Mouse (Mus musculus) right cerebral cortex, adult 18-20 months (tissue): Measurements from ENCODE around the gene Galns.
"Not testable (repeated sequence)": the region's sequence is repeated elsewhere in the genome, so short reads cannot be mapped to it uniquely, and the experiment has no call there.

Experiments used
- DNase-seq: peaks from one replicate; pipeline ENCODE4 v3.0.0; 2022; ENCODE audit warnings: mixed read lengths

Gene Galns

DNA sequence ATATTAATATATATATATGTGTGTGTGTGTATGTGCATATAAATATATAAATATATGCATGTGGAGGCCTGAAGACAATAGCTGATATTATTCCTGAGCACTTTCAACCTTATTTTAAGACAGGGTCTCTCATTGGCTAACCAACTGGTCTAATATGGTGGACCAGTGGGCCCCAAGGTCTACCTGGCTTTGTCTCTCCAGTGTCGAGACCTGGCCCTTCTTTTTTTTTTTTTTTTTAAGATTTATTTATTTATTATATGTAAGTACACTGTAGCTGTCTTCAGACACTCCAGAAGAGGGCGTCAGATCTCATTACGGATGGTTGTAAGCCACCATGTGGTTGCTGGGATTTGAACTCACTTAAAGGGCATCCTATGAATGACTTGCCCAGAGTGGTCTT, 20.9 kb upstream of the Galns start:
- DNase-seq, result not testable (repeated sequence)

DNA sequence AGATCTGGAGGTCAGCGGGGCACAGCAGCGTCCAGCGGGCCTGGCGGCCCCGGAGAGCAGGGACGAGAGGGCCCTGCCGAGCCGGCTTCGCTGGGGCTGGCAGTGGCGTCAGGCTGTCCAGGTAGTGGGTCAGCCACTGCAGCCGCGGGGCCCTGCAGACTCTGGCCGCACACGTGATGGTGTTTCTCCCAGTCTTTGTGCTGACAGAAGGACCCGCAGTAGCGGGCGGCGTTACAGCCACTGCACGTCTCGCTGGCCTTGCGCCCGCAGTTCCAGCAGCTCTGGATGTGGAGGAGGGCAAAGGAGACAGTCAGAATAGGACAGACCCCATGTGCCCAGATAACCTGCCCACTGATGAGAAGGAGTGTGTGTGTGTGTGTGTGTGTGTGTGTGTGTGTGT, 19.4 kb upstream of the Galns start:
- DNase-seq, result no peak

DNA sequence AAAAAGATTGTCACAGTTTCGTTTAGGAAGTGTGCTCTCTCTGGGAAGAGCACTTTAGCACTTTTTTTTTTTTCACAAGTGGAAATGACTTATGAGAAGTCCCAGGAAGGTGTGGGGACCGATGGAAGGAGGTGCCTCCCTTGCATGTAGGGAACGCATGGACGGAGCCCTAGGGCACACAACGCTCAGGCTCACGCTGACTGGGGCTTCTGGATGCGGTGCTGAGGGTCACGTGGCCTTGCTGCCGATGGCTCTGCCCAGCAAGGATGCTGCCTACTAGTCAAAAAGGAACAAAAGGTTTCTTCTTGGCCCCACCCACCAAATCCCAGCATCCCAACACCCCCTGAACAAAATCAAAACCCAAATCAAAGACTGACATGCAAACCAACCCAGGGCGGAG, 18.1 kb upstream of the Galns start:
- DNase-seq, result no peak

DNA sequence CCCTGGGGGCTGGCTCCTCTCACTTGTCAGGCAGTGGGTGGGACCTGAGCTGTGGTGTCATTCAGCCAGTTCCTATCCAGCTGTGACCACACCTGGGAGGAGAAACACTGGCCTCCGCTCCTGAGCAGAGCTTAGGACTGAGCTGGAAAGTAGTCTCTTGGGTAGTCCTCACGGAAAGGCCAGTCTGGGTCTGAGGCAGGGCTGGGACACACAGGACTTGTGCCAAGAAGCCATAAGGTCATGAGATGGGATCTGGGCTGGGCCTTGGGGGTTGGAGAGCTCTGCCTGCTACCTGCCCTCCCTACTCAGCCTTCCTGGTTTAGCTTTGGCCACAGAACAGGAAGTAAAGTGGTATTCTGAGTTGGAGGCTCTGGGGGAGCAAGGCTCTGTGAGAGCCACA, 15.6 kb upstream of the Galns start:
- no peak for DNase-seq

DNA sequence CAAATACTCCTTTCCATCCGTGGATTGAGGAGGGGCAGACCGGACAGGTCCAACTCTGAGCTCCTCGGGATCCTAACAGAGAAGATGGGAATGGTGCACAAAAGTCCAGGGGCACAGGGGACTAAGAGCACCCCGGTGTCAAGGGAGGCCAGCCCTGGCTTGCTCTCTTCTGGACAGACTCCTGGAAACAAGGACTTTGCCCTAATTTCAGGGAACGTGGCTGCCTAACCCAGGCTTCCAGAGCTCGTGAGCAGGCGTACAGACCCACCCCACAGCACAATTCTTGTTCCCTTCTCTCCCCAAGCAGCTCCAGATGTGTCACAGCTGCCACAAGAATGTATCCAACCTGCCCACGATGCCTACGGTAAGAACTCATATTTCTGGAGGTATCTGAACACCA, 14.5 kb upstream of the Galns start:
- DNase-seq, result no peak

DNA sequence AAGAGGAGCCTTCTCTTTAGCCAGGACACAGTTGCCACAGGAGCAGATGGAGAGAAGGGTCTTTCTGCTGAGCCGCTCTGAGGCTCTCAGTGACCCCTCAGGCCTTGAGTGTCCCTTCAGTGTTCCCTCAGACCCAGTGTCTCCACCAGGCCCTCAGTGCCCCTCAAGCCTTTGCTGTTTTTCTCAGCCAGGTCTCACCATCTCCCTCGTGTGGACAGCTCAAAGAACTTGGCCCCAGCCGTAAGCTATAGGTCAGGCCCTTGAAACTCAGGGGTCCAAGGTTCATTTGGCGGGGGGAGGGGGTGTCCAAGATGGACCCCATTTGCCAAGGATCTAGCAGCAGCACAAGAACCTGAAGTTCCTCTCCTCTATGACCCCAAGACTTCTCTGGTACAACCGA, 13.4 kb upstream of the Galns start:
- DNase-seq, result no peak

DNA sequence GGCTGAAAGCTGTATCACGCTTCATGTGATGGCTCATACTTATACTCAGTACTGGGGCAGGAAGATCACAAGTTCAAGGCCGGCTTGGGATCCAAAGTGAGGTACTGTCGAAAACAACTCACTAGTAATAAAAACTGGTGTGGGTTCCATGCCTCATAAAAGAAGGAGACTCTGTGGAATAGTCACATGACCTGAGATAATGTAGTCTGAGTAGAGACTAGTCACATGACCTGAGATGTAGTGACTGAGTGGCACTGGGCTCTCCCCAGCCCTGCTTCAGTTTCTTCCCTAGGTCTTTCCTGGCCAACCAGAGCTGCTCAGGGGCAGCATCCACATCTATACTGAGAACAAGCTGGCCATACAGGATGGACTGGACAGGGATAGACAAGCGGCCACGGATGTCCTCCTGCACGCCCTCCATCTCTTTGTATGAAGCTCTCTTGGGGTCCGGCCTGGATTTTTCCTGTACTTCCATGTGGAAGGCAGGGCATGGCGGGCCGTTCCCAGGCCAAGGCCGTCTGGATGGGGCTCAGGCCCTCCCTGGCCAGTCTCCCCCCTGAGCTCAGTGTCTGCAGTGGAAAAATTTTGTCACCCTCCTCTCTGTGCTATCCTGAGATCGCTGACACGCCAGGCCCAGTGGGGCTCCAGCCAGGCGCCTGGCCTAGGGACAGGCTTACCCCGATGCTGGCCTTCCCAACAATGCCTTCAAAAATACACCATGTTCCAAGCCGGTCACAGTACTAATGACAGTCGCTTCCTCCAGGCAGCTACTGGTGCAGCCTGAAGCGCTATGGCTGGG, 12.8 kb upstream of the Galns start:
- no peak for DNase-seq

DNA sequence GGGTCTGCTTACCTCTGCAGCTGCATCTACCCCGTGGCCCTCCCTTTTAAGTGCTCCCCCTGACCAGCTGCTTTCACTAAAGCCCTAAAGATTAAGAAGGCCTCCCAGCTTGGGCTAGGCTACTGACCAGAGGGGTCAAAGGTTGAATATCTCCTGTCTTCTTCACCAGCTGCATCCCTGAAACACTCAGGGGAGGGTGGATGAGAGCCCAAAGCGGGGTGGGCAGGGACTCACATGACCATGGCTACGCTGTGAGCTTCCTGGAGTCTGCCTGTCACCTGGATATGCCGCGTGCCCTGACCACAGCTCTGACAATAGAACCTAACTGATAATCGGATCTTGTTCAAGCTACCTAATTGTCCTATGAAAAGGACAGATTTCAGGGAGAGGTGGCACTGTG, 11.5 kb upstream of the Galns start, which contains the start of gene Pabpn1l:
Gene Pabpn1l (minus strand): TSS at position 13 of the 400 bp plus-strand sequence.
- no peak for DNase-seq

DNA sequence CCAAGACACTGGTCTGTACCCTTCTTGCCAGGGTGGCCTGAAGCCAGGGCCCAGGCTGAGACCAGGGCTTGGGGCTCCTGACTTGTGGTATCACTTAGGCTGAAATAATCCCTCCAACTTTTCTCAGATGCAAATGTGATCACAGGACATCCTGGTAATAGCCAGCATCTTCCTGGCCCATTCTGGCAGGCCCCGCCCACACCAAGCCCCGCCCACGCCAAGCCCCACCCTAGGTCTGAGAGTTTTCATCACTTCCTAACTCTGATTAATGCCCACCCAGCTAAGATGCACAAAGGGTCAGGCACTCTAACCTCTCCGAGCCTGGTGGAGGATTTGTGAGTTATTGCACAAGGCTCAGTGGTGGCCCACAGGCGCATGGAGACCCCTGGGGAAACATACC, 9.2 kb upstream of the Galns start:
- DNase-seq, result no peak

DNA sequence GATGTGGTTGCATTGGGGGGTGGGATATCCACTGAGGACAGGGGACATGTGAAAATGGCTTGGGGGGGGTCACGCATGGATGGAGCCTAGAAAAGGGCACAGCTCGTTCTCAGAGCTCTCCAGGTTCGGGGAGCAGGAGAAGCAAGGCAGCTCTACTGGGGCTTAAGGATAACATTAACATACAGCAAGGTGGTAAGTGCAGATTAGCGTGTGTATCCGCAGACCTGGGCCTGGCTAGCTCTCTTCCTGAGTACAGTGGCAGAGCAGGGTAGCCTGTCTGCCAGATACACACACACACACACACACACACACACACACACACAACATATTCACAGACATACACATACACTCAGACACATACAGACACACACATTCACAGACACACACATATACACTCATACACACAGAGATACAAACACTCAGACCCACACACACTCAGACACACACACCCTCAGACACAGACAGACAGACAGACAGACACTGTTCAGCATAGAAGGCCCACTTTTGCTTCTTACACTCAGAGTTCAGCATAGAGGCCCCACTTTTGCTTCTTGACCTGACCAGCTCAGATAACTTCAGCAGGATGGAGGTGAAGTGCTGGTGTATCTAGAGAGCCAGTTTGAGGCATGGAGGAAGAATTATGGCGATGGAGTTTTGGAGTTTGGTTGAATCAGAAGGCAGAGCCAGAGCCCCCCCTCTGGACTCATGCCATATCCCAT, 7.6 kb upstream of the Galns start:
- no peak for DNase-seq

DNA sequence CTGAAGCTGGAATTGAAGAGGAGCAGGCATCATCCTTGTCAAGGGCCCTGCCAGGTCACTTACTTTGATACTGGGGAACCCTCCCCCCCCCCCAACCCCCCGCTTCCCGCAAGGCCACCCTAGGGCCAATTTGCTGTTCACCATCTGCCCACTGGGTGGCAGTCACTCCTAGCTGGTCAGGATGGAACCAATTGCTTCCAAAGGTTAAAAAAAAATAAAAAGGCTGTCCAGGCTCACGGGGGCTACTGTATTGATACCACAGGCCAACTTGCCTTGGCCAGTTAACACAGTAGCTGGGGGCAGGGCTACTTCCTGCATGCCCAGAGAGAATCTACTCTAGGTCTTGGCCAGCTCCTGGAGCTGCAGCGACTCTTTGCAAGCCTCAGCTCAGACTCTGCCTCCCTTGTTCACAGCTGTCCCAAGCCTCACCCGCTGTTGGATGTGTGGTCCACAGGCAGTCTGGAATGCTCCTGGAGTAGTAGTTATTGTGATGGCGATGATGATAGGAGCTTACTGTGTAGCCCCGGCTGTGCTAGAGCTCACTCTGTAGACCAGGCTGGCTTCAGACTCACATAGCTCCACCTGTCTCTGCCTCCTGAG, 6.8 kb upstream of the Galns start:
- peak; percentile 70 for DNase-seq

DNA sequence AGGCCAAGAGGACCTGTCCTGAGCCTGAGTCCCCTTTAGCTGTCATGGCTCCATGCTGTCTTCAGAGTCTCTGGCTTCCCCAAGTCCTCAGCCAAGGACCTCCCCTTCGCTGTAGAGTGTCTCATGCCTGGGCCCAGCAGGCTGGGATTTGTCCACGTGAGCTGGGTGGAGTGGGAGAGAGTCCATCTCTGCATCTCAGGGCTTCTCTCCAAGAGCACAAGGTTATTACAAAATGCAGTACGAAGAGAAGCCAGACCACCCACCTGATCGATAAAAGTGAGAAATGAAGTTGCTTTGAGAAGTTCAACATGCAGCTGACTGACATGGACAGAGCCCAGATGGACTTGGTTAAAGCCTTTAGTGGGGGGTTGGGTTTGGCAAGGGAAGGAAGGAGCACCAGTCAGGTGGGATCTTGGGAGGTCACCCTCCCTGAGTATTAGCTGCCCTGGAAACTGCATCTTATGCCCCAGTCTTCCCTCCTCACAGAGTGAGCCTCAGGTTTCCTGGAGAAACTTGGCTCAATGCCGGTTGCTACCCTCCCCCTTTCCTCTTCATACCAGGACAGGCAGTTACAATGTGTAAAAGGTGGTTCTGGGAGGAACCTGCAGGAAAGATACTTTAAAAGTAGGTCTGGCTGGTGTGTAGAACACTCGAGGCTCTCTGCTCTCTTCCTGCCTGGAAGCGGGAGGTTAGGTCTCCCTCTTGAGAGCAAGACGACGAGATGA, 5.1 kb upstream of the Galns start:
- DNase-seq, result no peak

DNA sequence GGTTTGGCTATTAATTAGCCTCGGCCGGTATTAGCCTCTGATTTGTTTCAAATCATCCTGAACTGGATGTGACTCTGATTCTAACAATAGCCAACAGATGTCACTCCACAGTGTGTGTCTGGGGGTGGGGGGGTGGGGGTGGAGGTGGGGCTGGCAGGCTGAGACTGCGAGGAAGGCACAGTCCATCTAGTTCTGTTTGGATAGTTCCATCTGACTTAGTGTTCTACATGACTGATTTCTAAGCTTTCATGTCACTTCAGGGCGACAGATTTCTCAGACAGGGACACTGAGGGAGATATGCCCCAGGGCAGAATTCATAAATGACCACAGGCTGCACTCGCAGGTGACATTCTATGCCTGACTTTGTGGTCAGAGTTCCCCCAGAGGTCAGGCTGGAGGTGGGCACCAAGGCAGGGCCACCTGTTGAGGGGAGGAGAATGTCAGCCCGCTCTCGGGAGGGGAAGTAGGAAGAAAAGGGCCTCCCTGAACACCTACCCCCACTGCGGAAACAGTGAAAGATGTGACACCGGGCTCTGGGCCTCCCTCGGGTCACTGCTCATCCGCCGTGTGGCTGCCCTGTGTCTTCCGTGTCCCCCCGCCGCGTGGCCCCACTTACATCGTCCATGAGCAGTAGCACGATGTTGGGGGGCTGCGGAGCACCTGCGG, 518 bp downstream of the Galns start:
- DNase-seq, result no peak

DNA sequence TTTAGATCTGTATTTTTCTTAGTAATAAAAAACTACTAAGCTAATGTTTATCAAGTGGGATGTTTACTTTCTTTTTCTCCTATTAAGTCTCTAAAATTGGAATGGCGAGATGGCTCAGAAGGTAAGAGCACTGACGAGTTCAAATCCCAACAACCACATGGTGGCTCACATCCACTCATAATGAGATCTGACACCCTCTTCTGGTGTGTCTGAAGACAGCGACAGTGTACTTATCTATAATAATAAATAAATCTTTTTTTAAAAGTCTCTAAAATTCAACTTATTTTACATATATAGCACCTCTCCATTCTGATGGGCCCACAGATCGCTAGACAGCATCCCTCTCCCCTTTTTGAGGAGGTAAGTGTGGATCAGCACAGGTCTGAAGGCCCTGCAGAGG, 1.1 kb downstream of the Galns start:
- no peak for DNase-seq

DNA sequence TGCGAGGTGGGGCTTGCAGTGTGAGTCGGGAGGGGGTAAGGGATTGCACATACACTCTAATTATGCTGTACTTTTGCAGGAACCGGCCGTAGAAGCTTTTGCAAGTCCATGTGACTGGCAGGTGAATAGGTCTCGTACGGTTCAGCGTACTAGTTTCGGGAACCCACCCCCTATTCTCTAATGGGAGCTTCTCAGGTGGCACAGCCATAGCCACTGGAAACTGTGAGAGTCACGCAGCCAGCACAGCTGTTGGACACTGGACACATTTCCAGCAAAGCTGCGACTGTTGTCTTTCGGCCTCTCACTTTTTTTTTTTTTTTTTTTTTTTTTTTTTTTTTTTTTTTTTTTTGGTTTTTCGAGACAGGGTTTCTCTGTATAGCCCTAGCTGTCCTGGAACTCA, 4.5 kb downstream of the Galns start:
- no peak for DNase-seq

DNA sequence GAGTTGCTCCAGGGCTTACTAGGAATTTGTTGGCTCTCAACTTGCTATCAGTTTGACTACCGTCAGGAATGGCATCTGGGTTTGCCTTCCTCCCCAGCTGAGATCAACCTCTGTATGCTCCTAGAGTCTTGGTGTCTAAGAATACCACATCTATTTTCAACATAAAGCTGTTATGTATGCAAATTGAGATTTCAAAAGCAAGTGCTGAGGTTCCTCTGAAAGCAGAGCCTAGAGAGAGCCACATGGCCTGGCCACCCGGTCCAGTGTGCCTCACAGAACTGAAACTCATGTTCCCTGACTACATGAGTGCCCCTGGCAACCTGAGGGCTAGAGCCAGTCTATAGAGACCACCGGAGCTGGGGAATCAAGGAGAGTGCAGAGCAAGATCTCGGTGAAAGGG, 5.9 kb downstream of the Galns start:
- no peak for DNase-seq

DNA sequence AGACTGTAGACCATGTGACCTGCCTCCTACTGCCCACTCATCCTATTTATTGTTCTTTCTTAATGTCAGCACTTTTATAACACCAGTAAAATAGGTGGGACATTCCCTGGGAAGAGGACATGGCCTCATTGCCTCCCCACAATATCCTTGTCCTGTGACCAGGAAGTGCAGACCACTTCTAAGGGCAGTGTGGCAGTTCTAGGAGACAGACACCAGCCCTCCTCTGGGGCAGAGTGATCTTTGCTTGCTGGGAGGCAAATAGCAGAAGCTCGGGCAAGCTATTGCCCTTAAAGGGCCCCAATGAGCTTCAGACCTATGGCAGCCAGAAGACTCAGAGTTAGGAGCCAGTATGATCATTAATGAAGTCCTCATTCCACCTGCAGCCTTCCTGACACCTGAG, 6.6 kb downstream of the Galns start:
- DNase-seq, result no peak

DNA sequence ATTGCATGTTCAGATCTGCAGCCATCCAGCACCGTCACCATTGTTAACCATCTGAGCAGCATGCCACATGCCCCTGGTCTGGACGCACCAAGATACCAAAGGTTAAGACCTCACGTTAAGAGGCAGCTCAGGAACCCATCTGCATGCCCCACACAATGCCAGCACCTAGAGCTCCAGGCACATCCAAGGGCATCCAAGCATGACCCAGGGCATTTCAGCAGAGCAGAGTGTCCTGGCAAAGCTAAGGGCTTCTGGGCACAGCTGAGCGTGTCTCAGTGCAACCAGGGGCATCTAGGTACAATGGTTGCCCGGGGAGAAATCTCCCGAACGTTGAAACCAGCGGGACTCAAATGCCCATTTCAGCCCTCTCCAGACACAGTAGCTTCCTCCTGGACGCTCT, 10.6 kb downstream of the Galns start:
- DNase-seq, result no peak

DNA sequence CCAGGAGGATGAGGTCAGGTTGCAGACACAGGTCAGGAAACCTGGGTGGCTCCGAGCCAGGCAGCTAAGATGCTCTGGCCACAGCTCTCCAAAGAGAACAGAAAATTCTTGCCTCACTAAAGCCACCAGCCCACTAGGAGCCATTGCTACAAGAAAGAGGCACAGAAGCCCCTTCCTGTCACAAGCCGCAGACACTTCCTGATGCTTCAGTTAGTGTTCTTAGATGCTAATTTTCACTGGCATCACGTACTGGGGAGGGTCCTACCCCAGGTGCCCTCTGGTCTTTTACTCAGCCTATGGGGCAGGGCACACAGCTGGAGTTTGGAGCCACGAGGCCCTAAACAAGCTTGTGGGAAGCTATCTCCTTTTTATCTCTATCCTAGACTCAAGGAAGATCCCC, 15.2 kb downstream of the Galns start:
- no peak for DNase-seq

DNA sequence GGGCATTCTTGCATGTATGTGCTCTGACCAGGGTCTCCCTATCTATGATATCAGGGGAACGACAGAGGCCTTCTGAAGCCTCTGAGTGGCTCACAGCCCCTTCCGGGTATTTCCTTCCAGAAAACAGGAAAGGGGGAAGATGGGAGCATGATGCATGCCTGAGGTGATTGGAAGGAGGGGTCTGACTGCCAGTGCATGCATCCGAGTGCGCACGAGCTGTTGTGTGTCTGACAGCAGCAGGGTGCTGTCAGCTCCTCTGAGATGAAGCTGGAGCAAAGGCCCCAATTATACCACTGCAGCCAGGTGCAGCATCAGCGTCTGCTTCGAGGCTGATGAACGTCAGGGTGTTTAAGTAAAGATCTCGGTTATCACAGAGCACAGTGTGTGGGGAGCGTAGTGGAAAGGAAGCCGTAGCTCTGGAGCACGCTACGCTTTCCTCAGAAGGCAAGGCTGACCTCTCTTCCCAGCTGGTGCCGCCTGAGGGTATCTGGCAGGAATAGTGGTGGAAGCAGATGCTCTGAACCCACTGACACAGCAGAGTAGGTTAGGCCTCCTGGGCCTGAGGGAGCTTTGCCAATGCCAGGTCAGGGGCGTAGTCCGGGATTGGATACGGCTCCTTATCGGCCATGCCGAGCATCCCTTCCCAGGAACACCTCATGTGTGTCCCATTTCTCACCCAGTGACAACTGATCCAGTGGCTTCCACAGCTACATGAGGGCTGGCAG, 17.3 kb downstream of the Galns start:
- no peak for DNase-seq

DNA sequence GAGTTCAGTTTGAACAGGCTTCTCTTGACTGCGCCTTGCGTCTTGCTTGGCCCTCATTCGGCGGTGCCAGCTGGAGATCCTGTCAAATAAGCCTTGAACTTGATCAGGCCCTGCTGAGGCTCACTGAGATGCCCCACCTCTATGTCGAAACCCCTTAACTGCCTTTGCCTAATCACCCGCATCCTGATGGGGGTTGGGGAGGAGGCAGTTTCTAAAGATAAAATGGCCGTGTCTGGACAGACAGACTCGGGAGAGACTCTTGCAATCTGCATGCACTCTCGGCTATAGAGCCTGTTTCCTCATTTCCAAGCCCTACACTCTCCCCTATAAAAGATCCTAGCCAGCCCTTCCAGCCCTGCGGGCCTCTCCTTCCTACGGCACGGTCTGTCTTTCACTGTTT, 18.0 kb downstream of the Galns start:
- DNase-seq, result no peak

DNA sequence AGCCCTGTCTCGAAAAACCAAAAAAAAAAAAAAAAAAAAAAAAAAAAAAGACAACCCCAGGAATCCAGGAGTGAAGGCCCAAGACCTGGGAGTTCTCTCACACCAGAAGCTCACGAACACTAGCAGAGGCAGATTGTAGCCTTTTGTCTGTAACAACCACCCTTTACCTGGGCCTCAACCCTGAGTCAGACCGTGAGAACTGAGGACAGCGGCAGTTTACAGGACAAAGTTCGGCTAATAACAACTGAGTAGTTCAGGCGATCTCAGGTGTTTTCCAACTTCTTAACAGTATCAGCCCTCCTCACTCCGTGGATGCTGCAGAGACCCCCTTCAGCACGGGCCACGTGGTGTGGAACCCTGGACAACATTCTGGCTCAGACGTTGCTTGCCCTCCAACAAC, 24.5 kb downstream of the Galns start:
- no peak for DNase-seq
